Mouse (Mus musculus): ENCODE measurements around the gene Crybb1. TPM values are rescaled to one million over a fixed set of nuclear protein-coding genes. Genes with fewer than 3 reads are reported as not detected.

Crybb1 gene
- total and polyA plus RNA-seq, 2 experiments = not detected

- H3K36me3 ChIP-seq (ENCODE audit: control insufficient read depth, insufficient read depth, low read length) = no peaks in the 10 kb centered on the region
- DNase-seq (ENCODE audit: extremely low read depth, low read depth, low spot score) = peak; percentile 90
- H3K79me2 ChIP-seq (ENCODE audit: control insufficient read depth, insufficient read depth, low read length) = peaks cover 12% of the 10 kb centered on the region; the same call in 1 of the 2 replicates
- peaks cover 24% of the 10 kb centered on the region for H3K4me1 ChIP-seq (ENCODE audit: control insufficient read depth, insufficient read depth, low read length)
- TF ChIP-seq POLR2A (IDR thresholded peaks at IDR 0.05; ENCODE audit: extremely low read depth, insufficient read depth, low read length) (peak; percentile 85), CTCF (IDR thresholded peaks at IDR 0.05; ENCODE audit: low read depth, low read length) (no peak)
- H3K4me3 ChIP-seq (ENCODE audit: insufficient read depth, low read depth, low read length) = peak within 1 kb of the TSS; percentile 73
- no peaks in the 10 kb centered on the region for H3K27me3 ChIP-seq (ENCODE audit: control insufficient read depth, insufficient read depth, low read length)
- H3K9ac ChIP-seq (ENCODE audit: low read depth, low read length) = peak within 1 kb of the TSS; percentile 89
- under 1% methylated on average over 61 of the region's 62 CpGs for WGBS
- peak within 1 kb of the TSS; percentile 89 for H3K27ac ChIP-seq (replicated peaks; ENCODE audit: insufficient read depth, low read depth, low read length)
These were observed 20.8 kb downstream of the Crybb1 start, which contains the start of gene Tpst2 for GRCm38 (mm10) chr5:112276267-112276873. Gene Tpst2, plus strand, starts transcription at chr5:112276691.

- Histone ChIP-seq H3K36me3 (ENCODE audit: control insufficient read depth, insufficient read depth, low read length) (no peaks in the 10 kb centered on the region), H3K4me1 (ENCODE audit: control insufficient read depth, insufficient read depth, low read length) (peaks cover 27% of the 10 kb centered on the region), H3K79me2 (ENCODE audit: control insufficient read depth, insufficient read depth, low read length) (peaks cover 17% of the 10 kb centered on the region; the same call in 1 of the 2 replicates), H3K4me3 (ENCODE audit: insufficient read depth, low read depth, low read length) (peak overlapping the region; percentile 73), H3K27ac (replicated peaks; ENCODE audit: insufficient read depth, low read depth, low read length) (peak overlapping the region; percentile 89), H3K27me3 (ENCODE audit: control insufficient read depth, insufficient read depth, low read length) (no peaks in the 10 kb centered on the region), H3K9ac (ENCODE audit: low read depth, low read length) (peak overlapping the region; percentile 89)
- under 1% methylated on average over 24 of the region's 24 CpGs for WGBS
- DNase-seq (ENCODE audit: extremely low read depth, low read depth, low spot score) = no peak
- TF ChIP-seq CTCF (IDR thresholded peaks at IDR 0.05; ENCODE audit: low read depth, low read length) (no peak), POLR2A (IDR thresholded peaks at IDR 0.05; ENCODE audit: extremely low read depth, insufficient read depth, low read length) (no peak)
These were observed 21.3 kb downstream of the Crybb1 start for GRCm38 (mm10) chr5:112276907-112277348.

GRCm38 (mm10) chr5:112277906-112278470 lies 22.4 kb downstream of the Crybb1 start:
- H3K9ac ChIP-seq (ENCODE audit: low read depth, low read length) = peak overlapping the region; percentile 27
- WGBS = 48% methylated on average over 11 of the region's 11 CpGs
- peaks cover 26% of the 10 kb centered on the region; the same call in 1 of the 2 replicates for H3K79me2 ChIP-seq (ENCODE audit: control insufficient read depth, insufficient read depth, low read length)
- no peak for TF ChIP-seq CTCF (IDR thresholded peaks at IDR 0.05; ENCODE audit: low read depth, low read length)
- TF ChIP-seq POLR2A (IDR thresholded peaks at IDR 0.05; ENCODE audit: extremely low read depth, insufficient read depth, low read length) = no peak
- H3K27ac ChIP-seq (replicated peaks; ENCODE audit: insufficient read depth, low read depth, low read length) = peak overlapping the region; percentile 27
- H3K4me1 ChIP-seq (ENCODE audit: control insufficient read depth, insufficient read depth, low read length) = peaks cover 31% of the 10 kb centered on the region
- H3K27me3 ChIP-seq (ENCODE audit: control insufficient read depth, insufficient read depth, low read length) = no peaks in the 10 kb centered on the region
- peak; percentile 74 for DNase-seq (ENCODE audit: extremely low read depth, low read depth, low spot score)
- no peaks in the 10 kb centered on the region for H3K36me3 ChIP-seq (ENCODE audit: control insufficient read depth, insufficient read depth, low read length)
- H3K4me3 ChIP-seq (ENCODE audit: insufficient read depth, low read depth, low read length) = peak overlapping the region; percentile 73; the same call in 1 of the 2 replicates

- H3K36me3 ChIP-seq (ENCODE audit: control insufficient read depth, insufficient read depth, low read length) = no peaks in the 10 kb centered on the region
- peaks cover 31% of the 10 kb centered on the region for H3K4me1 ChIP-seq (ENCODE audit: control insufficient read depth, insufficient read depth, low read length)
- no peaks in the 10 kb centered on the region for H3K27me3 ChIP-seq (ENCODE audit: control insufficient read depth, insufficient read depth, low read length)
- no peak overlapping the region for H3K4me3 ChIP-seq (ENCODE audit: insufficient read depth, low read depth, low read length)
- peaks cover 35% of the 10 kb centered on the region; the same call in 1 of the 2 replicates for H3K79me2 ChIP-seq (ENCODE audit: control insufficient read depth, insufficient read depth, low read length)
- 70% methylated on average over 17 of the region's 17 CpGs for WGBS
- H3K27ac ChIP-seq (replicated peaks; ENCODE audit: insufficient read depth, low read depth, low read length) = peak overlapping the region; percentile 45
- peak overlapping the region; percentile 2; the same call in 1 of the 2 replicates for H3K9ac ChIP-seq (ENCODE audit: low read depth, low read length)
- no peak for TF ChIP-seq POLR2A (IDR thresholded peaks at IDR 0.05; ENCODE audit: extremely low read depth, insufficient read depth, low read length)
- TF ChIP-seq CTCF (IDR thresholded peaks at IDR 0.05; ENCODE audit: low read depth, low read length) = no peak
- DNase-seq (ENCODE audit: extremely low read depth, low read depth, low spot score) = peak; percentile 88
These were observed 23.8 kb downstream of the Crybb1 start for GRCm38 (mm10) chr5:112279181-112280021.

DNA sequence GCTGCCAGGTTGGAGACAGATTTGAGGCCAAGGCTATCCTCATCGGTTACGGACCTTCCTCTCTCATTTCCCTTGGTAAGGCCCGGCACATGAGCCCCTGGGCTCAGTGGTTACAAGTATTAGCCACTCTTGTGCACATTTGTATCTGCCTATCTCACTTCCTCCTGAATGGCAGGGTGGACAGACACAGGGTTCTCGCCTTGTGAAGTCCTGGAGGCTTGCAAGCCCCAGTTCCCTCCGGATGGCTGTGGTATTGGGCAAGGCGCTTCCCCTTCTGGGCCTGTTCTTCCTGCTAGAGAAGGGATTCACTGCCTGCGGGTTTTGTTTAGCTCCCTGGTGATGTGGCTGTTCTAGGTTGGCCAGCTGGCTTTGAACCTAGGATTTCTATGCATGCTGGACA lies 24.5 kb downstream of the Crybb1 start:
- no peak for TF ChIP-seq CTCF (IDR thresholded peaks at IDR 0.05; ENCODE audit: low read depth, low read length)
- TF ChIP-seq POLR2A (IDR thresholded peaks at IDR 0.05; ENCODE audit: extremely low read depth, insufficient read depth, low read length) = no peak
- H3K36me3 ChIP-seq (ENCODE audit: control insufficient read depth, insufficient read depth, low read length) = no peaks in the 10 kb centered on the region
- 61% methylated on average over 7 of the region's 7 CpGs for WGBS
- peaks cover 42% of the 10 kb centered on the region; the same call in 1 of the 2 replicates for H3K79me2 ChIP-seq (ENCODE audit: control insufficient read depth, insufficient read depth, low read length)
- H3K27me3 ChIP-seq (ENCODE audit: control insufficient read depth, insufficient read depth, low read length) = no peaks in the 10 kb centered on the region
- DNase-seq (ENCODE audit: extremely low read depth, low read depth, low spot score) = peak; percentile 47
- peaks cover 34% of the 10 kb centered on the region for H3K4me1 ChIP-seq (ENCODE audit: control insufficient read depth, insufficient read depth, low read length)
- peak overlapping the region; percentile 45 for H3K27ac ChIP-seq (replicated peaks; ENCODE audit: insufficient read depth, low read depth, low read length)
- peak overlapping the region; percentile 22; the same call in 1 of the 2 replicates for H3K9ac ChIP-seq (ENCODE audit: low read depth, low read length)
- H3K4me3 ChIP-seq (ENCODE audit: insufficient read depth, low read depth, low read length) = no peak overlapping the region
